Mouse (Mus musculus): ENCODE data around the gene Ncoa5. TPM values are rescaled to one million over a fixed set of nuclear protein-coding genes. Genes with fewer than 3 reads are reported as not detected.

The Ncoa5 gene
- polyA plus RNA-seq, 1 experiment from 2014 or later: 81.2 TPM

- no peaks in the 10 kb centered on the region for H3K36me3 ChIP-seq (ENCODE audit: control insufficient read depth, insufficient read depth, low read length)
- H3K4me2 ChIP-seq (ENCODE audit: low read depth, severe bottlenecking): no peak overlapping the region
- peaks cover 5% of the 10 kb centered on the region; the same call in 1 of the 2 replicates for H3K4me1 ChIP-seq (ENCODE audit: control insufficient read depth, insufficient read depth, low read length)
- DNase-seq (ENCODE audit: low spot score) (no peak), ATAC-seq (ENCODE audit: insufficient number of reproducible peaks, low FRiP score, low TSS enrichment, low read depth) (no peak)
- no peak overlapping the region for H3K4me3 ChIP-seq (ENCODE audit: low read depth, low read length)
- no peak overlapping the region for H3K27ac ChIP-seq (replicated peaks; ENCODE audit: low read depth, low read length)
- WGBS: 89% methylated on average over 6 of the region's 6 CpGs
- H3K27me3 ChIP-seq (ENCODE audit: control insufficient read depth, insufficient read depth, low read length): peaks cover 13% of the 10 kb centered on the region
- no peaks in the 10 kb centered on the region for H3K9me3 ChIP-seq (ENCODE audit: control insufficient read depth, low read length)
- no peak overlapping the region for H3K9ac ChIP-seq (ENCODE audit: low read length)
Measured at GRCm38 (mm10) chr2:164975611-164976010, 59.1 kb downstream of the Ncoa5 start.

- peaks cover 43% of the 10 kb centered on the region for H3K27me3 ChIP-seq (ENCODE audit: control insufficient read depth, insufficient read depth, low read length)
- no peaks in the 10 kb centered on the region for H3K36me3 ChIP-seq (ENCODE audit: control insufficient read depth, insufficient read depth, low read length)
- WGBS: 72% methylated on average over 5 of the region's 5 CpGs
- H3K27ac ChIP-seq (replicated peaks; ENCODE audit: low read depth, low read length): no peak overlapping the region
- H3K4me2 ChIP-seq (ENCODE audit: low read depth, severe bottlenecking): no peak overlapping the region
- ATAC-seq (ENCODE audit: insufficient number of reproducible peaks, low FRiP score, low TSS enrichment, low read depth): no peak
- no peak overlapping the region for H3K9ac ChIP-seq (ENCODE audit: low read length)
- H3K9me3 ChIP-seq (ENCODE audit: control insufficient read depth, low read length): no peaks in the 10 kb centered on the region
- no peak for DNase-seq (ENCODE audit: low spot score)
- no peak overlapping the region for H3K4me3 ChIP-seq (ENCODE audit: low read depth, low read length)
- peaks cover 17% of the 10 kb centered on the region; the same call in 1 of the 2 replicates for H3K4me1 ChIP-seq (ENCODE audit: control insufficient read depth, insufficient read depth, low read length)
Measured at GRCm38 (mm10) chr2:164972646-164973045, 62.0 kb downstream of the Ncoa5 start.

GRCm38 (mm10) chr2:164970631-164971196 is 64.0 kb downstream of the Ncoa5 start:
- H3K4me1 ChIP-seq (ENCODE audit: control insufficient read depth, insufficient read depth, low read length): peaks cover 17% of the 10 kb centered on the region; the same call in 1 of the 2 replicates
- 0 out of 2 replicates have a peak, but pooled peaks have one; percentile 49 for ATAC-seq (ENCODE audit: insufficient number of reproducible peaks, low FRiP score, low TSS enrichment, low read depth)
- peak overlapping the region; percentile 57 for H3K4me2 ChIP-seq (ENCODE audit: low read depth, severe bottlenecking)
- peaks cover 57% of the 10 kb centered on the region for H3K27me3 ChIP-seq (ENCODE audit: control insufficient read depth, insufficient read depth, low read length)
- no peaks in the 10 kb centered on the region for H3K36me3 ChIP-seq (ENCODE audit: control insufficient read depth, insufficient read depth, low read length)
- no peak overlapping the region for H3K27ac ChIP-seq (replicated peaks; ENCODE audit: low read depth, low read length)
- WGBS: 1% methylated on average over 42 of the region's 42 CpGs
- no peaks in the 10 kb centered on the region for H3K9me3 ChIP-seq (ENCODE audit: control insufficient read depth, low read length)
- DNase-seq (ENCODE audit: low spot score): peak; percentile 64
- H3K4me3 ChIP-seq (ENCODE audit: low read depth, low read length): 0 out of 2 replicates have a peak overlapping the region, but pooled peaks have one; percentile 14
- H3K9ac ChIP-seq (ENCODE audit: low read length): no peak overlapping the region

GRCm38 (mm10) chr2:164969348-164969781 is 65.3 kb downstream of the Ncoa5 start:
- Histone ChIP-seq H3K27ac (replicated peaks; ENCODE audit: low read depth, low read length) (no peak overlapping the region), H3K36me3 (ENCODE audit: control insufficient read depth, insufficient read depth, low read length) (no peaks in the 10 kb centered on the region), H3K9me3 (ENCODE audit: control insufficient read depth, low read length) (no peaks in the 10 kb centered on the region), H3K9ac (ENCODE audit: low read length) (no peak overlapping the region), H3K4me1 (ENCODE audit: control insufficient read depth, insufficient read depth, low read length) (peaks cover 17% of the 10 kb centered on the region; the same call in 1 of the 2 replicates), H3K27me3 (ENCODE audit: control insufficient read depth, insufficient read depth, low read length) (peaks cover 59% of the 10 kb centered on the region), H3K4me2 (ENCODE audit: low read depth, severe bottlenecking) (no peak overlapping the region), H3K4me3 (ENCODE audit: low read depth, low read length) (no peak overlapping the region)
- WGBS: under 1% methylated on average over 21 of the region's 21 CpGs
- DNase-seq (ENCODE audit: low spot score) (no peak), ATAC-seq (ENCODE audit: insufficient number of reproducible peaks, low FRiP score, low TSS enrichment, low read depth) (no peak)

GRCm38 (mm10) chr2:164968451-164968851 is 66.2 kb downstream of the Ncoa5 start:
- DNase-seq (ENCODE audit: low spot score): peak; percentile 89
- WGBS: under 1% methylated on average over 29 of the region's 29 CpGs
- H3K36me3 ChIP-seq (ENCODE audit: control insufficient read depth, insufficient read depth, low read length): no peaks in the 10 kb centered on the region
- peak overlapping the region; percentile 42 for H3K4me2 ChIP-seq (ENCODE audit: low read depth, severe bottlenecking)
- H3K9ac ChIP-seq (ENCODE audit: low read length): no peak overlapping the region
- H3K4me3 ChIP-seq (ENCODE audit: low read depth, low read length): peak overlapping the region; percentile 15
- H3K4me1 ChIP-seq (ENCODE audit: control insufficient read depth, insufficient read depth, low read length): peaks cover 17% of the 10 kb centered on the region; the same call in 1 of the 2 replicates
- H3K27me3 ChIP-seq (ENCODE audit: control insufficient read depth, insufficient read depth, low read length): peaks cover 59% of the 10 kb centered on the region
- ATAC-seq (ENCODE audit: insufficient number of reproducible peaks, low FRiP score, low TSS enrichment, low read depth): no peak
- no peaks in the 10 kb centered on the region for H3K9me3 ChIP-seq (ENCODE audit: control insufficient read depth, low read length)
- no peak overlapping the region for H3K27ac ChIP-seq (replicated peaks; ENCODE audit: low read depth, low read length)

GRCm38 (mm10) chr2:164967761-164968440 is 66.8 kb downstream of the Ncoa5 start:
- Histone ChIP-seq H3K9ac (ENCODE audit: low read length) (no peak overlapping the region), H3K4me3 (ENCODE audit: low read depth, low read length) (peak overlapping the region; percentile 15), H3K4me2 (ENCODE audit: low read depth, severe bottlenecking) (peak overlapping the region; percentile 42), H3K9me3 (ENCODE audit: control insufficient read depth, low read length) (no peaks in the 10 kb centered on the region), H3K27me3 (ENCODE audit: control insufficient read depth, insufficient read depth, low read length) (peaks cover 59% of the 10 kb centered on the region), H3K4me1 (ENCODE audit: control insufficient read depth, insufficient read depth, low read length) (peaks cover 17% of the 10 kb centered on the region; the same call in 1 of the 2 replicates), H3K36me3 (ENCODE audit: control insufficient read depth, insufficient read depth, low read length) (no peaks in the 10 kb centered on the region), H3K27ac (replicated peaks; ENCODE audit: low read depth, low read length) (no peak overlapping the region)
- WGBS: under 1% methylated on average over 65 of the region's 65 CpGs
- DNase-seq (ENCODE audit: low spot score) (no peak), ATAC-seq (ENCODE audit: insufficient number of reproducible peaks, low FRiP score, low TSS enrichment, low read depth) (no peak)

- Histone ChIP-seq H3K27me3 (ENCODE audit: control insufficient read depth, insufficient read depth, low read length) (peaks cover 59% of the 10 kb centered on the region), H3K4me1 (ENCODE audit: control insufficient read depth, insufficient read depth, low read length) (peaks cover 17% of the 10 kb centered on the region; the same call in 1 of the 2 replicates), H3K36me3 (ENCODE audit: control insufficient read depth, insufficient read depth, low read length) (no peaks in the 10 kb centered on the region), H3K4me3 (ENCODE audit: low read depth, low read length) (no peak overlapping the region), H3K9me3 (ENCODE audit: control insufficient read depth, low read length) (no peaks in the 10 kb centered on the region), H3K4me2 (ENCODE audit: low read depth, severe bottlenecking) (no peak overlapping the region), H3K27ac (replicated peaks; ENCODE audit: low read depth, low read length) (no peak overlapping the region), H3K9ac (ENCODE audit: low read length) (no peak overlapping the region)
- ATAC-seq (ENCODE audit: insufficient number of reproducible peaks, low FRiP score, low TSS enrichment, low read depth) (no peak), DNase-seq (ENCODE audit: low spot score) (no peak)
- WGBS: 15% methylated on average over 6 of the region's 6 CpGs
Measured at GRCm38 (mm10) chr2:164967193-164967592, 67.5 kb downstream of the Ncoa5 start.

- Histone ChIP-seq H3K4me2 (ENCODE audit: low read depth, severe bottlenecking) (no peak overlapping the region), H3K27ac (replicated peaks; ENCODE audit: low read depth, low read length) (no peak overlapping the region), H3K9me3 (ENCODE audit: control insufficient read depth, low read length) (no peaks in the 10 kb centered on the region), H3K4me3 (ENCODE audit: low read depth, low read length) (no peak overlapping the region), H3K4me1 (ENCODE audit: control insufficient read depth, insufficient read depth, low read length) (peaks cover 17% of the 10 kb centered on the region; the same call in 1 of the 2 replicates), H3K36me3 (ENCODE audit: control insufficient read depth, insufficient read depth, low read length) (no peaks in the 10 kb centered on the region), H3K9ac (ENCODE audit: low read length) (no peak overlapping the region), H3K27me3 (ENCODE audit: control insufficient read depth, insufficient read depth, low read length) (peaks cover 53% of the 10 kb centered on the region)
- no peak for ATAC-seq (ENCODE audit: insufficient number of reproducible peaks, low FRiP score, low TSS enrichment, low read depth)
- DNase-seq (ENCODE audit: low spot score): peak; percentile 83
- 16% methylated on average over 8 of the region's 8 CpGs for WGBS
Measured at GRCm38 (mm10) chr2:164966381-164966780, 68.3 kb downstream of the Ncoa5 start.

Measured in limb, embryonic 11.5 days (tissue).